Mouse (Mus musculus) olfactory bulb, adult 2 months (tissue): ENCODE measurements around the gene Camkmt.

Experiments used
- CTCF ChIP-seq: fragments of 200-500 bp; IDR thresholded peaks from 2 replicates; pipeline ENCODE4 v1.5.1; 2012; ENCODE audit warnings: low read depth, mild to moderate bottlenecking, low read length, moderate library complexity; ENCODE audit not compliant: insufficient read depth
- POLR2A ChIP-seq: fragments of 200-500 bp; IDR thresholded peaks from 2 replicates; pipeline ENCODE4 v1.6.1; 2012; ENCODE audit warnings: mild to moderate bottlenecking, low read depth, low read length, moderate library complexity; ENCODE audit not compliant: insufficient read depth

GRCm38 (mm10) chr17:85463497-85464392 is 373.4 kb downstream of the Camkmt start:
- no peak for TF ChIP-seq CTCF
- no peak for TF ChIP-seq POLR2A
